Mouse (Mus musculus) bone marrow macrophage, adult 2 months (primary cell): ENCODE data around the gene Cdc42. TPM values are rescaled to one million over a fixed set of nuclear protein-coding genes. Genes with fewer than 3 reads are reported as not detected.

Experiments
- H3K27ac ChIP-seq: 2 replicates; pipeline ENCODE4 v1.5.1; 2012; ENCODE audit warnings: low read depth, low read length; ENCODE audit not compliant: insufficient read depth
- H3K4me1 ChIP-seq: 2 replicates; pipeline ENCODE4 v1.6.1; 2012; ENCODE audit warnings: low read length; ENCODE audit not compliant: control insufficient read depth, insufficient read depth
- H3K4me3 ChIP-seq: 2 replicates; pipeline ENCODE4 v1.5.1; 2012; ENCODE audit warnings: mild to moderate bottlenecking, low read length, moderate library complexity; ENCODE audit not compliant: insufficient read depth
- CTCF ChIP-seq: IDR thresholded peaks from 2 replicates; pipeline ENCODE4 v1.5.1; 2012; ENCODE audit warnings: low read depth, mild to moderate bottlenecking, low read length, moderate library complexity
- POLR2A ChIP-seq: IDR thresholded peaks from 2 replicates; pipeline ENCODE4 v1.6.1; 2012; ENCODE audit warnings: mild to moderate bottlenecking, low read depth, low read length, borderline replicate concordance
- polyA plus RNA-seq: library from polyadenylated mRNA; stranded (reverse); fragments of >200 nt; gene quantifications from 2 replicates; pipeline ENCODE4 v1.2.4, GENCODE M21; 2012; ENCODE audit not compliant: missing spikeins, insufficient read depth, insufficient read length

Cdc42 gene
- polyA plus RNA-seq, 1 experiment, result 962 TPM

GRCm38 (mm10) chr4:137358291-137359002 lies 927 bp upstream of the Cdc42 start:
- Histone ChIP-seq H3K4me3 (peak overlapping the region; percentile 16; the same call in 1 of the 2 replicates), H3K4me1 (peaks cover 14% of the 10 kb centered on the region), H3K27ac (peak overlapping the region; percentile 82)
- TF ChIP-seq CTCF, result no peak
- TF ChIP-seq POLR2A, result no peak

- Histone ChIP-seq H3K4me1 (peaks cover 24% of the 10 kb centered on the region), H3K27ac (peak overlapping the region; percentile 94), H3K4me3 (peak overlapping the region; percentile 63)
- no peak; the same call in 1 of the 2 replicates for TF ChIP-seq POLR2A
- no peak for TF ChIP-seq CTCF
Observed at GRCm38 (mm10) chr4:137356674-137357510, 628 bp downstream of the Cdc42 start.

- Histone ChIP-seq H3K4me1 (peaks cover 53% of the 10 kb centered on the region), H3K27ac (no peak overlapping the region), H3K4me3 (no peak overlapping the region)
- TF ChIP-seq CTCF, result no peak
- no peak for TF ChIP-seq POLR2A
Observed at GRCm38 (mm10) chr4:137350627-137351026, 6.9 kb downstream of the Cdc42 start.

- TF ChIP-seq POLR2A (no peak), CTCF (no peak)
- peak overlapping the region; percentile 61 for H3K27ac ChIP-seq
- no peak overlapping the region for H3K4me3 ChIP-seq
- peaks cover 50% of the 10 kb centered on the region for H3K4me1 ChIP-seq
Observed at GRCm38 (mm10) chr4:137345790-137346189, 11.7 kb downstream of the Cdc42 start.

GRCm38 (mm10) chr4:137345112-137345511 lies 12.4 kb downstream of the Cdc42 start:
- TF ChIP-seq POLR2A (no peak), CTCF (no peak)
- Histone ChIP-seq H3K4me3 (no peak overlapping the region), H3K27ac (peak overlapping the region; percentile 49; the same call in 1 of the 2 replicates), H3K4me1 (peaks cover 50% of the 10 kb centered on the region)

- Histone ChIP-seq H3K27ac (no peak overlapping the region), H3K4me1 (peaks cover 57% of the 10 kb centered on the region), H3K4me3 (no peak overlapping the region)
- TF ChIP-seq CTCF (no peak), POLR2A (no peak)
Observed at GRCm38 (mm10) chr4:137342816-137343215, 14.7 kb downstream of the Cdc42 start.

GRCm38 (mm10) chr4:137339415-137339814 lies 18.1 kb downstream of the Cdc42 start:
- no peak for TF ChIP-seq POLR2A
- TF ChIP-seq CTCF, result no peak
- H3K27ac ChIP-seq, result no peak overlapping the region
- H3K4me1 ChIP-seq, result peaks cover 46% of the 10 kb centered on the region
- no peak overlapping the region for H3K4me3 ChIP-seq

GRCm38 (mm10) chr4:137336468-137336867 lies 21.1 kb downstream of the Cdc42 start:
- Histone ChIP-seq H3K27ac (no peak overlapping the region), H3K4me3 (no peak overlapping the region), H3K4me1 (peaks cover 41% of the 10 kb centered on the region)
- TF ChIP-seq CTCF (no peak), POLR2A (no peak)

- no peak for TF ChIP-seq CTCF
- TF ChIP-seq POLR2A, result no peak
- peaks cover 13% of the 10 kb centered on the region for H3K4me1 ChIP-seq
- H3K4me3 ChIP-seq, result no peak overlapping the region
- no peak overlapping the region for H3K27ac ChIP-seq
Observed at GRCm38 (mm10) chr4:137332051-137332450, 25.5 kb downstream of the Cdc42 start.

- TF ChIP-seq POLR2A (no peak), CTCF (no peak)
- H3K4me3 ChIP-seq, result no peak overlapping the region
- no peak overlapping the region for H3K27ac ChIP-seq
- no peaks in the 10 kb centered on the region; the same call in 1 of the 2 replicates for H3K4me1 ChIP-seq
Observed at GRCm38 (mm10) chr4:137326494-137326893, 31.0 kb downstream of the Cdc42 start.
